Mouse (Mus musculus): ENCODE measurements at regions not wholly inside any gene's neighbourhood (a gene's known extent, or its start where the extent isn't known, plus 50 kb on each side); places are given as distances from the start of the nearest gene placed in this dataset.

DNA sequence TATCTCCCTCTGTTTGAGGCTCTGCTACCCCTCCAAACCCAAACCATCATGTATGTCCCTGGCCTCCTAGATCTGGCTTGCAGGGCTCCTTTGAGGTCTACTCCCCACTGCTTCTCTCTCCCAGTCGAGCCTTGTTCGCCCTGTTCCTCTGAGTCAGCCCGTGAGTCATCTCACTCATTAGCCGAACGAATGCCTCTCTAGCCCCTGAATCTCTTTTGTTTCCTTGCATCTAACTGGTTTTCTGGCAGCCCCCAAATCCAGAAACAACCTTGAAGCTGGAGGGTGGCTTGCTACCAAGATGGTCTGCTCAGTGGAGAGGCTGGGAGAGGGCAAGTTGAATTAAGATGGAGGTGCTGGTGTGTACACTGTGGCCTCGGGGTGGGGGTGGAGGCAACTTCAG is 66.3 kb upstream of the Mkln1 start:
- H3K27ac ChIP-seq (ENCODE audit: insufficient read depth, low read length) = 0 out of 2 replicates have a peak overlapping the region, but pooled peaks have one; percentile 6
- TF ChIP-seq CTCF (IDR thresholded peaks at IDR 0.05; ENCODE audit: borderline replicate concordance, insufficient read depth, low read length) = no peak
- TF ChIP-seq POLR2A (IDR thresholded peaks at IDR 0.05; ENCODE audit: low read depth, low read length) = no peak

DNA sequence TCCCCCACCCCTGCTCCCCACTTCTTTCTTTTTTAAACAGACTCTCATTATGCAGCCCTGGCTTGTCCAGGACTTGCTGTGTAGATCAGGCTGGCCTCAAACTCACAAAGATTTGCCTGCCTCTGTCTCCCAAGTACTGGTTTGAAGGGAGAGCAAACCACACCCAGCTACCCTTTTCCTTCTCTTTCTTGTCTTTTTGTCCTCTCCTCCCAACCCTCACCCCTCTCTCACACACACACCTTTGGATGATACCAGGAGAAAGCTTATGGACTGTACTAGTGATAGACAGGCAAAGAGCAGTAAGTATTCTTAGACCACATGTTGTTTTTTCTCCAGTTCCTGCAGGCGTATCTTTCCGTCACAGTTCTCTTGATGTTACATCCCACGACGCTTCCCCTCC is 65.8 kb upstream of the Mkln1 start:
- peaks cover 3% of the 10 kb centered on the region for H3K4me1 ChIP-seq (ENCODE audit: control insufficient read depth, insufficient read depth, low read length)
- no peak overlapping the region for H3K4me3 ChIP-seq (ENCODE audit: insufficient read depth, low read length)
- no peak overlapping the region for H3K27ac ChIP-seq (ENCODE audit: insufficient read depth, low read length)
- TF ChIP-seq CTCF (IDR thresholded peaks at IDR 0.05; ENCODE audit: borderline replicate concordance, insufficient read depth, low read length) = no peak

More for the DNA sequence above, 66.3 kb upstream of the Mkln1 start:
- peaks cover 3% of the 10 kb centered on the region for H3K4me1 ChIP-seq (ENCODE audit: control insufficient read depth, insufficient read depth, low read length)
- no peak overlapping the region for H3K4me3 ChIP-seq (ENCODE audit: insufficient read depth, low read length)

DNA sequence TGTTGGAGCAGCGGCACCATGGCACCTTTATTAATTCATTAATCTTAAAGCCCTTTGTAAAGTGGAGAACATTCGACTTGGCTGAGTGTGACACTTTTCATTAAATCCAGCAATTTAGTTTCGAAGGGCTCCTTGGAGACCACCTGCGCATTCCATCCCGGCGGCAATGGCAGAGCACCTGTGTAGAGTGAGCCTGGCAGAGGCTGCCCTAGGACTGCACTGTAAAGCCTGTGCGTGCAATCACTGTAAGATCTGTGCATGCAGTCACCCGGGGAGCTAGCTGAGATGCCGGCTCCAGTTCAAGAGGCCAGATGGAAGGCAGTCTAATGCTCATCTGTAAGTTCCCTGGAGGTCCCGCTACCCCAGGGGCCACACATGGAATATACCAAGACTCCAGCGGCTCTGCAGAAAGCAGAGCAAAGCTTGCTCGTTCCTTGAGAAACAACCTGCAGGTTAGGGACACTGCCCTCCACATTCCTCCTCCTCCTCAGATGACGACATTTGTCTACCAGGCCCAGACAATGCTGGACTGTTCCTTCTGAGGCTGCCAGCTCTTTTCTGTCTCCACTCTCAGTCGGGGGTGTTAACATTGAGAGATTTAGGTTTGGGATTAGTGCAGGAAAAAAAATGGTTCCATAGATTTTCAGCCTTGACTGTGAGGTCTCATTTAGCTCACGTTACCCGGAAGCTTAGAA is 65.2 kb upstream of the Mkln1 start:
- TF ChIP-seq POLR2A (IDR thresholded peaks at IDR 0.05; ENCODE audit: low read depth, low read length) = no peak
- TF ChIP-seq CTCF (IDR thresholded peaks at IDR 0.05; ENCODE audit: borderline replicate concordance, insufficient read depth, low read length) = no peak
- peaks cover 3% of the 10 kb centered on the region for H3K4me1 ChIP-seq (ENCODE audit: control insufficient read depth, insufficient read depth, low read length)
- H3K4me3 ChIP-seq (ENCODE audit: insufficient read depth, low read length) = no peak overlapping the region
- no peak overlapping the region for H3K27ac ChIP-seq (ENCODE audit: insufficient read depth, low read length)

DNA sequence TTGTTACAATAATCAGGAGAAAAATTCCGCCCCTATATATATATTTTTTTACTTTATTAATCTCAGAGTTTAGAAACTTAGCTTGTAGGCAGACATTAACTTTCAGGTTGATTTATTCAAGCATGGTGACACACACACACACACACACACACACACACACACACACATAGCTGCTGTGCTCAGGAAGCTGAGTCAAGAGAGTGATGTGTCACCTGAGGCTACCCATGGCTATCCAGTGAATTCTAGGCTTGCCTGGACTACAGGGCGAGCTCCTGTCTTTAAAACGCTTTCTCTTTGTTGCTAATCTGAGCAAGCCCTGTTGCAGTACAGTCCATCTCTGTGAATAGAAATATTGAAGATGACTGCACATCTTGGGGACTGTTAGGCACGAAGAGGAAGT is 64.4 kb upstream of the Mkln1 start:
- no peak overlapping the region for H3K27ac ChIP-seq (ENCODE audit: insufficient read depth, low read length)
- H3K4me3 ChIP-seq (ENCODE audit: insufficient read depth, low read length) = no peak overlapping the region
- no peak for TF ChIP-seq CTCF (IDR thresholded peaks at IDR 0.05; ENCODE audit: borderline replicate concordance, insufficient read depth, low read length)
- no peak for TF ChIP-seq POLR2A (IDR thresholded peaks at IDR 0.05; ENCODE audit: low read depth, low read length)
- H3K4me1 ChIP-seq (ENCODE audit: control insufficient read depth, insufficient read depth, low read length) = peaks cover 4% of the 10 kb centered on the region

DNA sequence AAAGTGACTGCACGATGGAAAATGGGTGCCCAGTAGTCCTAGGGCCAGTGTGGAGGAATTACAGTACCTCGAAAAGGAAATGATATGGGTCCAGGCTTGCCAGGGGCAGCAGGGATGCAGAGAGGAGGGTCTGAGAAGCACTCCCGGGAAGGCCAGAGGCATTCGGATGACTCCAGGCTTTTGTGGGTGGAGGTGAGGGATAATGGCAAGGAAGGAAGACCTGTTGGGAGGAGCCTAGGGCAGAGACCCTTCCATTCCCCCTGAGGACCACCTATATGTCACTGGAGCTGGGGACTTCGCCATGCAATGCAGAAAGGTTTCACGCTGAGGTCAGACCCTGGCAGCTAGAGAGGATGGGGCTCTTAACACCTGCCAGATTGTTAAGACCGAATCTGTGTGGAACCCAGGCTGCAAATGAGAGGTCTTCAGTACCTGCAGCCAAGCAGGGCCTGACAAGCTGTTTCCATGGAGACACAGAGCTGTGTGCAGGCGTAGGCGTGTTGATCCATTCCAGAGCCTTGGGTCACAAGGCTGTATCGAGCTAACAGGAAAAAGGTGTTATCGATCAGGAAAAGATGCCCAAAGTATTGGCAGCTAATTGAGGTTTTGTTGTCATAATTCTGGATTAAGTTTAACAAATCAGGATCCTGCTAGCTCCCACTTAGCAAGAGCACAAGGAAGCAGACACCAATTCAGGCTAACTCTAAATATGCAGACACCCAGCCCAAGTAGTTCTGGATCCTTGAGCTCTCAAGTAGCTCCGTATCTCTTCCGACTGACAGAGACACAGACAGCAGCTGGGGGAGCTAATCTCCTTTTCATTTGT is 59.2 kb upstream of the Mkln1 start:
- Histone ChIP-seq H3K4me3 (ENCODE audit: insufficient read depth, low read length) (no peak overlapping the region), H3K27ac (ENCODE audit: insufficient read depth, low read length) (no peak overlapping the region), H3K4me1 (ENCODE audit: control insufficient read depth, insufficient read depth, low read length) (peaks cover 3% of the 10 kb centered on the region)
- TF ChIP-seq CTCF (IDR thresholded peaks at IDR 0.05; ENCODE audit: borderline replicate concordance, insufficient read depth, low read length) (no peak), POLR2A (IDR thresholded peaks at IDR 0.05; ENCODE audit: low read depth, low read length) (no peak)

DNA sequence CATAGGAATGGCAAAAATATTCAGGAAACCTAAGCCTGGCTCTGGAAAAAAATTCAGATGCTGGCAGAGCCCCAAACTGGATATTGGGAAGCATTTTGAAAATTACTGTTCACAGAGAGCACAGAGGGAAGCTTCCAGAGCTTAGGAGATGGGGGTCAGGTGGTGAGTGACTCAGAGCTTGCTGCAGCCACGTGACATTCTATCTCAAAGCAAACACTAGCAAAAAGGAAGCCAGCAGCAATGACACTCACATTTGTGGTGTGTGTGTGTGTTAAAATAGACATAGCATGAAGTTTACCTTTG is 58.6 kb upstream of the Mkln1 start:
- no peak overlapping the region for H3K27ac ChIP-seq (ENCODE audit: insufficient read depth, low read length)
- TF ChIP-seq POLR2A (IDR thresholded peaks at IDR 0.05; ENCODE audit: low read depth, low read length) (no peak), CTCF (IDR thresholded peaks at IDR 0.05; ENCODE audit: borderline replicate concordance, insufficient read depth, low read length) (no peak)
- peaks cover 3% of the 10 kb centered on the region for H3K4me1 ChIP-seq (ENCODE audit: control insufficient read depth, insufficient read depth, low read length)
- H3K4me3 ChIP-seq (ENCODE audit: insufficient read depth, low read length) = no peak overlapping the region

DNA sequence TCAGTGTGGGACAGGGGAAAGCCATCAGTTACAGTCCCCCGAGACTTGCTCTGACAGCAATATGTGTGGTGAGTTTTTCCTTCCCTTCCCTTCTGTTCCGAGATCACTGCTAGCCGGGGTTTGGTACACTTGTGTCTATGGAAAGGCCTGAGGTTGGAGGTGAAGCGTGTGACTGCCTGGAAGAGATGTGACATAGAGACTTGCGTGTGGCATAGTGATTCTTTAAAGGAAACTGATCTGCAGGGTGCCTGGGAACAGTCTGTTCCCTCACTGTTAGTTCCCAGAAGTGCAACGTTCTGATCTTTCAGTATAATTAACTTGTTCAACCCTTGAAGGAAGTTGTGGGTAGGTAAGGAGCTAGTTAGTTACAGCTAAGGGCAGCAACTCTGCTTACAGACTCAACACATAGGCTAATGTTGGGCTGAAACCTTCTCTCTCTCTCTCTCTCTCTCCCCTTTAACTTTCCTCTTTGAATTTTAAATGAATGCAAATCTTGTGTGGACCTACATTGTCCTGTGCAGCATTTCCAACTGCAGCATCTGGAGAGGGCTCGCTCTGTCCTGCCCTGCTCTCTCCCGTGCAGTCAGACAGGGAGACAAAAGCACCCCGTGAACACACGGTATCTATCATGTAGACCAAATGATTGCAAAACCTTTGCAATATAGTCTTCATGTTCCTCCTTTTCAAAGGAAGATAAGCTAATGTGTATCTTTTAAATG is 53.0 kb upstream of the Mkln1 start:
- TF ChIP-seq CTCF (IDR thresholded peaks at IDR 0.05; ENCODE audit: borderline replicate concordance, insufficient read depth, low read length) (no peak), POLR2A (IDR thresholded peaks at IDR 0.05; ENCODE audit: low read depth, low read length) (no peak)
- Histone ChIP-seq H3K4me1 (ENCODE audit: control insufficient read depth, insufficient read depth, low read length) (no peaks in the 10 kb centered on the region), H3K27ac (ENCODE audit: insufficient read depth, low read length) (no peak overlapping the region), H3K4me3 (ENCODE audit: insufficient read depth, low read length) (no peak overlapping the region)

DNA sequence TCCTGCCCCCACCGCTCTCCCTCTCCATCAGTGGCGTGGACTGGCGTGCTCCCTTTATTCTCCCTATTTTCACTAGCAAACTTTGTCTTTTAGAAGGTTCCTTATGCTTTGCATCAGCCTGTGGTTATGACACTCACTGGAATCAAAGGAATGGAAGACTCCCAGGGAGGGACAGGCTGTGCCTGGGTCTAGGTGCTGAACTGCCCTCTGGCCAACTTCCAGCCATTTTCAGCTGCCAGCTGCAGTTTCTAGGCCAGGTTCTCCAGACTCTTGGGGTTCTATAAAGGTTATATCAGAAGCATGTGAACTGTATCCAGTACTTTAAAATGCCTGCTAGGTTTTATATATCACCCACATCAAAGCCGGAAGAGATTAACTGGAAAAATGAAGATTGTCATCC is 50.2 kb upstream of the Mkln1 start:
- TF ChIP-seq POLR2A (IDR thresholded peaks at IDR 0.05; ENCODE audit: low read depth, low read length) (no peak), CTCF (IDR thresholded peaks at IDR 0.05; ENCODE audit: borderline replicate concordance, insufficient read depth, low read length) (no peak)
- Histone ChIP-seq H3K27ac (ENCODE audit: insufficient read depth, low read length) (no peak overlapping the region), H3K4me3 (ENCODE audit: insufficient read depth, low read length) (no peak overlapping the region), H3K4me1 (ENCODE audit: control insufficient read depth, insufficient read depth, low read length) (no peaks in the 10 kb centered on the region)
